Mouse (Mus musculus): ENCODE measurements around the gene Zmynd10.
A peak's percentile ranks its signal among the peaks of the same experiment; 100 is the strongest.
"Not testable (repeated sequence)": the region's sequence is repeated elsewhere in the genome, so short reads cannot be mapped to it uniquely, and the experiment has no call there.

Gene Zmynd10

GRCm38 (mm10) chr9:107555701-107556100 lies 8.6 kb downstream of the Zmynd10 start:
- no peak for DNase-seq (ENCODE audit: low spot score in 2 of 2)

- DNase-seq (ENCODE audit: low spot score in 2 of 2) = no peak
Measured at GRCm38 (mm10) chr9:107556346-107556745, 9.2 kb downstream of the Zmynd10 start.

GRCm38 (mm10) chr9:107563029-107563581 lies 16.0 kb downstream of the Zmynd10 start, which contains the start of gene Tusc2:
TSS of gene Tusc2 (plus strand) at chr9:107563255.
- DNase-seq (ENCODE audit: low spot score in 2 of 2) = peak; percentile 96 to 98

- DNase-seq (ENCODE audit: low spot score in 2 of 2) = not testable (repeated sequence)
Measured at GRCm38 (mm10) chr9:107565556-107565955, 18.5 kb downstream of the Zmynd10 start.

- peak; percentile 55 to 56 for DNase-seq (ENCODE audit: low spot score in 2 of 2)
Measured at GRCm38 (mm10) chr9:107566041-107566709, 19.1 kb downstream of the Zmynd10 start.

GRCm38 (mm10) chr9:107566855-107567254 lies 19.8 kb downstream of the Zmynd10 start:
- DNase-seq (ENCODE audit: low spot score in 2 of 2) = no peak

- no peak for DNase-seq (ENCODE audit: low spot score in 2 of 2)
Measured at GRCm38 (mm10) chr9:107567702-107568319, 20.7 kb downstream of the Zmynd10 start, which contains the start of gene Hyal2. TSS of gene Hyal2 (plus strand) at chr9:107567945.

GRCm38 (mm10) chr9:107568331-107569261 lies 21.5 kb downstream of the Zmynd10 start:
- DNase-seq (ENCODE audit: low spot score in 2 of 2) = peak; percentile 61 to 66

- no peak for DNase-seq (ENCODE audit: low spot score in 2 of 2)
Measured at GRCm38 (mm10) chr9:107569270-107569669, 22.2 kb downstream of the Zmynd10 start.

- no peak for DNase-seq (ENCODE audit: low spot score in 2 of 2)
Measured at GRCm38 (mm10) chr9:107570016-107570415, 22.9 kb downstream of the Zmynd10 start.

GRCm38 (mm10) chr9:107570845-107571244 lies 23.7 kb downstream of the Zmynd10 start:
- DNase-seq (ENCODE audit: low spot score in 2 of 2) = no peak

- no peak for DNase-seq (ENCODE audit: low spot score in 2 of 2)
Measured at GRCm38 (mm10) chr9:107571534-107572326, 24.6 kb downstream of the Zmynd10 start.

GRCm38 (mm10) chr9:107572327-107572662 lies 25.2 kb downstream of the Zmynd10 start:
- no peak for DNase-seq (ENCODE audit: low spot score in 2 of 2)

- DNase-seq (ENCODE audit: low spot score in 2 of 2) = not testable (repeated sequence)
Measured at GRCm38 (mm10) chr9:107573774-107574173, 26.7 kb downstream of the Zmynd10 start.

- DNase-seq (ENCODE audit: low spot score in 2 of 2) = no peak
Measured at GRCm38 (mm10) chr9:107575579-107576356, 28.7 kb downstream of the Zmynd10 start.

GRCm38 (mm10) chr9:107576357-107577107 lies 29.4 kb downstream of the Zmynd10 start, which contains the start of gene Hyal1:
TSS of gene Hyal1 (plus strand) at chr9:107576927.
- no peak for DNase-seq (ENCODE audit: low spot score in 2 of 2)

- DNase-seq (ENCODE audit: low spot score in 2 of 2) = no peak
Measured at GRCm38 (mm10) chr9:107577871-107578270, 30.8 kb downstream of the Zmynd10 start.

- DNase-seq (ENCODE audit: low spot score in 2 of 2) = no peak
Measured at GRCm38 (mm10) chr9:107578587-107578986, 31.5 kb downstream of the Zmynd10 start, which contains the start of gene Naa80. TSS of gene Naa80 (plus strand) at chr9:107578887.

All from right cerebral cortex, postnatal 36 days (tissue).